Mouse (Mus musculus): Measurements from ENCODE around the gene Smug1. TPM values are rescaled to one million over a fixed set of nuclear protein-coding genes. Genes with fewer than 3 reads are reported as not detected.

The Smug1 gene
- total RNA-seq, 2 experiments from 2014 or later: 17.9 to 18.2 TPM

DNA sequence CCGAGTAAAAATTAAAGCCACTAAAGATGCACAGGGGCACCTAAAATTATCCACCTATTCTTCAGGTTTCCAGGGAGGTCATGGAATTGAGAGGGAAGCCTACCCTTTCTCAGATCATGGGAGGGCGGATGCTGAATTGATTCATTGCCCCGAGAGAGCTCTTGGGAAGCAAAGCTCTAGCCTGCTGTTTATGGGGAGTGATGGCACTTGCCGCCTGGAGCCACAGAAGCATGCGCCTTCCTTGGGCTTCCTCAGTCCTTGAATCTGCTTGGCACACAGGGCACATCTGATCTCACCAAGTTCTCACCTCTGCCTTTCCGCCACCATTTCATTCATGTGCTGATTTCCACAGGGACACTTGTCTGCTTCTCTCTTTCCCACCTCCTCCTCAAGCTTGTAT lies 20.9 kb upstream of the Smug1 start:
- no peak for DNase-seq (ENCODE audit: low spot score in 2 of 2)
- no peak overlapping the region for H3K27ac ChIP-seq
- no peak for TF ChIP-seq CTCF (conservative IDR thresholded peaks at IDR 0.05)
- H3K4me3 ChIP-seq: no peak overlapping the region

DNA sequence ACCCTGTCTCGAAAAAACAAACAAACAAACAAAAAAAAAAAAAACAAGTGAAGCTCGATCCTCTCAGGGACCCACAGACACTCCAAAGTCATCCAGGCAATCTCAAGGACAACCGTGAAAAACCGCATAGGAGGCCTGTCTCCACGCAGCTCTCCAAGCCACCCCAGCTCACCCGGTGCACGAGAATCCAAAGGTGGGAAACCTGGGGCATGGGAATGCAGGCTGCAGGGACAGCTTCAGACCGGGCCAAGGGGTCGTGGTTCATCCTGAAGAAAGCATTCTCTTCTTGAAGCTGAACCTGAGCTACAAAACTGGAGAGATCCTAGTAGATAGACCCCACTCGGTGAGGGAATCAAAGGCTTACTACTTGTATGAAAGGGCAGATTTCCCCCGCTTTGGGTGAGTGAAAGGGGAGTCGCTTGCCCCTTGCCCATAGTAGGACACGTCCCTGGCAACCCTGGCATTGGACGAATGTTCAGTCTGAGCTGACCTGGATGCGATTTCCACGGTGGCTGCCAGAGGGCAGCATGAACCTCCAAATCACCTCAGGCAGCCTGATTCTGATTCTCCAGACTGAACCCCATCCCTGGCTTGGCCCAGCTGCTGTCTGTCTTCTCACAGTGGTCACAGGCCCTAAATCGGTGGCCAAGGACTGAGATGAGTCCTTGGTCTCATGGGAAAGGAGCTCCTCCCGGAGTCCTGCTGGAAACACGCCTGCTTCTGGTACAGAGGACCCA lies 18.7 kb upstream of the Smug1 start:
- peak; percentile 80 for TF ChIP-seq CTCF (conservative IDR thresholded peaks at IDR 0.05)
- peak in 1 of 2 experiments; percentile 56 for DNase-seq (ENCODE audit: low spot score in 2 of 2)
- Histone ChIP-seq H3K4me3 (no peak overlapping the region), H3K27ac (no peak overlapping the region)

DNA sequence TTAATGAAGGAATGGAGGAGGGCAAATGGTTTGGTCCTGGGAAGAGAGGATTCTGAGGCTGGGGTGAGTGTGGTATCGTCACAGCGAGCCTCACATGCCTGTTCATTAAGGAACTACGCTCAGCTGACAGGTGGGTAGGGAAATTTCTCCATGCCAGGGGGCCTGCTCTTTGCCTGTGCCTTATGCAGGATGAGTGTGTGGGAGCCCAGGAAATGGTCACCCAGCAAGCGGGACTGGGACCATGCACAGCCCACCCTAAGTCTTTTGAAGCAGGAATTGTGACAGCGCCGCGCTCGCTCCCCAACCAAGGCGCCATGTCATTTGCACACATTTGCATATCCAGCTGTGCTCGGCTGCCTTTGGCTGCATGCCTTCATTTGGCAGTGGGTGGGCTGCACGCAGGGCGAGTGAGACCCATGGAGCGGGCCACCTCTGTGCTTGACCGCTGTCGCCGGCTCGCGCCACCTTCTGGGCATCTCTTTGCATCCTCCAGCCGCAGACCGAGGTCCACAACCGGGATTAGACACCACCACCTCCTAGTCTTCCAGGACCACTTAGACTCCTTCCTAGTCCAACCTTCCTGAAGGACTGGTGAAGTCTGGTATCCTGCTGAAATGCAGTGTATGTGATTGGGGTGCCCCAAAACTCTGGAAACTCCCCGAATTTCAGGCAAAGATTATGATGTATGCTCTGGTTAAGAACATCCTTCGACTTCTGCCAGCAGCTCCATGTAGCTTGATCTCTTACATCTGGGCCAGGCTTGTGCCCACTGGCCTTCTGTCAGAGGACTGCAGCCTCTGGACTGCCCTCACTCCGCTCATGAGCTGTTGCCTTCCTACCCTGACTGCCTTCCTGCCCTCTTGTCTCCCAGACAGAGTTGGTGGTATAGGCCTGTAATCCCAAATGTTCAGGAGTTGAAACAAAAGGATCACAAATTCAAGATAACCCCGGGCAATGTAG lies 17.0 kb upstream of the Smug1 start:
- peak overlapping the region; percentile 17 for H3K4me3 ChIP-seq
- DNase-seq (ENCODE audit: low spot score in 2 of 2): no peak
- no peak overlapping the region for H3K27ac ChIP-seq
- TF ChIP-seq CTCF (conservative IDR thresholded peaks at IDR 0.05): no peak; the same call in 1 of the 2 replicates

GRCm38 (mm10) chr15:103183135-103183534 lies 16.2 kb upstream of the Smug1 start:
- DNase-seq (ENCODE audit: low spot score in 2 of 2): peak in 1 of 2 experiments; percentile 56
- Histone ChIP-seq H3K27ac (no peak overlapping the region), H3K4me3 (peak overlapping the region; percentile 5; the same call in 1 of the 2 replicates)

DNA sequence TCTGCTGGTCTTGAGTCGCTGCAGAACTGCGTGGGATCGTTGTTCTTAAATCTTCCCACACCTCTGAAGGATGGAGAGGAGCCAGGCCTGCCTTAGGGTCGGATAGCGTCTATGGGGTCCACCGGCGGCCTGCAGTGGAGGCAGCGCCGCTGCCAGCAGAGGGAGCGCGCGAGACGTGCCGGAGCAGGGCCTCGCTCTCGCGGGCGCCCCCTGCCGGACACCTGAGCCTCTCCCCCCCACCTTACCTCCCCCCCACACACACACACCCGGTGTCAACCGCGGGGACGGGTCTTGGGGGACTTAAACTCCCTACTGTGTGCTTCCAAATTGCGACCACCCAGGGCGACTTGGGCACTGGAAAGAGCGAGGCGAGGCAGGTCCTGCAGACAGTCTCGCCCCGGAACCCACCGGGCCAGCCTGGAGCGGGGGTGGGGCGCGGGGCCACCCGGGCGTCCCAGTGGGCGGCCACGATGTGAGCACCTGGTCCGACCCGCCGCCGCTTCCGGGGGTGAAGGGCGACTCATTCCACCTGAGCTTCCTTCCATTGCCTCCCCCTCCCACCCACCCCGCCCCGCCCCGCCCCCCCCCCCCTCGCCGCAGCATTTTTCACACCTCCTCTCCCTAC lies 15.4 kb upstream of the Smug1 start:
- peak; percentile 100 for TF ChIP-seq CTCF (conservative IDR thresholded peaks at IDR 0.05)
- peak; percentile 62 to 83 for DNase-seq (ENCODE audit: low spot score in 2 of 2)
- Histone ChIP-seq H3K27ac (no peak overlapping the region), H3K4me3 (peak overlapping the region; percentile 56)

More at GRCm38 (mm10) chr15:103183135-103183534, 16.2 kb upstream of the Smug1 start:
- TF ChIP-seq CTCF (conservative IDR thresholded peaks at IDR 0.05): peak; percentile 83

DNA sequence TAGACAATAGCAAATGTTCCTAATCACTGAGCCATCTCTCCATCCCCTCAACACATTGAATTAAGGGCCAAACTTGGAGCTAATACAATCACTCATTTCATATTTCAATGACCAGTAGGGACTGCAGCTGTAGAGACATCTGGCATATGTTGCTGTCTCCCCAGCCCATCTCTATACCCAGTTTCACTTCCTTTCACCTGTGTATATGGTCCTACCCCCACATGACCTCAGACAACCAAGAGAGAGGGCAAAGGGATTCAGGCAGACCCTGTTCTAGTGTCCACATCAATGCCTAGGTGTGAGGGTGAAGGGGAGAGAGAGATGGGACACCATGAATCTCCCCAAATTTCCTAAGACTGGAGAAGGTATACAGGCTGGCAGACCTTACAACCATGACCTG lies 13.5 kb upstream of the Smug1 start:
- DNase-seq (ENCODE audit: low spot score in 2 of 2): no peak
- TF ChIP-seq CTCF (conservative IDR thresholded peaks at IDR 0.05): no peak
- Histone ChIP-seq H3K4me3 (no peak overlapping the region), H3K27ac (no peak overlapping the region)

DNA sequence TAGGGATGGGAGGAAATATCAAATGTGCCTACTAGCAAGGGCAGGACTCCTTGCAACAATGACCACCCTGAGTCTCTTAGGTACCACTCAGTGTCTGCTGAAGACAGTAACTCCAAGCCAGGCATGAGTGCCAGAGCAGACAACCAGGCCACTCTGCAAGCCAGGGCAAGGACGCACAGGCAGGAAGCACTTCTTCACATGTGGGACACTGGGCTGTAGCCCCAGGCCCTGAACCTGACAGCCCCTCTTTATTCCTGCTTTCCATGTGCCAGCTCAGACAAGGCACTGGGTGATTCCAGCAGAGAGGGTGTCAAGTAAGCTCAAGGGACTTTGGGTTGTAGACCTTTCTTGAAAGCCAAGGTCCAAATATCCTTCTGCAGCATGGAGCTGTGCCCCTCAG lies 11.9 kb upstream of the Smug1 start:
- TF ChIP-seq CTCF (conservative IDR thresholded peaks at IDR 0.05): no peak
- no peak for DNase-seq (ENCODE audit: low spot score in 2 of 2)
- Histone ChIP-seq H3K4me3 (no peak overlapping the region), H3K27ac (no peak overlapping the region)

DNA sequence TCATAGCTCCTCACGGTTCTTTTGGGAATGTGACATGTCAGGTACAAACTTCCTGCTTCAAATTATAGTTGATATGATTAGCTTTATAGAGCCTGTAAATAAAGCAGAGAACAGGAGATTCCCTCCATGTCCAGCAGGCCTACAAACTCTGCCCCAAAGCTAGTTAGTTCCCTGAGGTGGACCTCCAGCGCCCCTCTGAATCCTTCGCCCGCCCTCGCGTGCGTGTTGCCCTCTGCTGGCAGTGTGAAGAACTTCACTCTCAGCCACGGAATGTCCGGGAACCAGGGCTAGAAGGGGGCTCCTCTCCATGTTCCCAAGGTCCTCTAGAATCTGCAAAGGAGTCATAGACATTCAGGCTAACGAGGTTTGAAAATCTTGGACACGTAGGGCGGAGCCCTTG lies 11.2 kb upstream of the Smug1 start:
- no peak for DNase-seq (ENCODE audit: low spot score in 2 of 2)
- H3K27ac ChIP-seq: no peak overlapping the region
- H3K4me3 ChIP-seq: no peak overlapping the region
- TF ChIP-seq CTCF (conservative IDR thresholded peaks at IDR 0.05): peak; percentile 85

GRCm38 (mm10) chr15:103177611-103178041 lies 10.7 kb upstream of the Smug1 start:
- DNase-seq (ENCODE audit: low spot score in 2 of 2): no peak
- no peak overlapping the region for H3K4me3 ChIP-seq
- TF ChIP-seq CTCF (conservative IDR thresholded peaks at IDR 0.05): no peak
- H3K27ac ChIP-seq: no peak overlapping the region

DNA sequence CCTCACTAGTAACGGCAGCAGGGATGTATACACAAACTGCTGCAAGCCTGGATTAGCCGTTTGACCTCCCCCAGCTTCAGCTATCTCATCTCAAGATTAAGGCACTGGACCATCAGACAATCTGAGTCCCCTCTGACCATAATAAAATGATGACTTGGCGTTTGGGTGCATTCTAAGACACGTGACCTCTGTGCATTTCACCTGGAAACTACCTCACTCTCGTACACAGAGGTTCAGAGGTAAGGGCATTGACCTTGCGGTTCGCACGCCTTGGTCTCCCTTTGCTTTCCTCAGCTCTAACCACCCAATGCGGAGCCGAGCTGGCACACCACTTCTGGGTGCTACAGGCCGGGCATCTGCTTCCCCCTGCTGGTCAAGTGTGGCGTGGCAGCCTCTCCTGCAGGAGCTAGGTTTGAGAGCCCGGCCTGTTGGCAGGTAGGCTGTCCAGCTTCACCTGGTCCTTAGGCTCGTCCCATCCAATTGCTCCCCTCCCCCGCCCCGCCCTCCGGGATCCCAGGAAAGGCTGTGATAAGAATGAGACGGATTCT lies 10.1 kb upstream of the Smug1 start:
- DNase-seq (ENCODE audit: low spot score in 2 of 2): peak; percentile 82 to 93
- no peak overlapping the region for H3K4me3 ChIP-seq
- peak; percentile 100 for TF ChIP-seq CTCF (conservative IDR thresholded peaks at IDR 0.05)
- H3K27ac ChIP-seq: no peak overlapping the region

DNA sequence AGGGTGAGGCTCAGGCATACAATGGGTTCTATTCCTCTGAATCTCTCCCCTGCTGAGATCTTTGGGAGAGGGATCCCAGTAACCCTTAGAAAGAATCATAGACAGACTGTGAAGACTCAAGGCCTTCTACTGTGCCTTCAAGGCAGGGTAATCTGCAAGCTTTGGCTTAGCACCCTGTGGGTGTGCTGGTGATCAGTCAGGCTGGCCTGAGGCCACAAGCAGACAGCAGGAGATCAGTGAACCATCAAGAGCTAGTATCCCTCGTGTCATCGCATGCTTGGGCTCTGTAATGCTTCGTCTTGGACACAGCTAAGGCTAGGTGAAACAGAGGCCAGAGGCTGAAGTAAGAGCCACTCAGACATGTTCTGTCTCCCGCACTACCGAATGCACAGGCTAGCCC lies 6.4 kb upstream of the Smug1 start:
- TF ChIP-seq CTCF (conservative IDR thresholded peaks at IDR 0.05): no peak
- H3K4me3 ChIP-seq: no peak overlapping the region
- DNase-seq (ENCODE audit: low spot score in 2 of 2): no peak
- no peak overlapping the region for H3K27ac ChIP-seq

- peak; percentile 93 for TF ChIP-seq CTCF (conservative IDR thresholded peaks at IDR 0.05)
- Histone ChIP-seq H3K4me3 (no peak overlapping the region), H3K27ac (no peak overlapping the region)
- peak in 1 of 2 experiments; percentile 63 for DNase-seq (ENCODE audit: low spot score in 2 of 2)
Observed at GRCm38 (mm10) chr15:103172537-103172936, 5.6 kb upstream of the Smug1 start.

Measured in layer of hippocampus, adult 2 months (tissue).